Mouse (Mus musculus) heart, postnatal 0 days (tissue): ENCODE measurements around the gene Ptch2. TPM values are rescaled to one million over a fixed set of nuclear protein-coding genes. Genes with fewer than 3 reads are reported as not detected.

Source experiments
- ATAC-seq: fragments of 200-750 bp; cut with Nextera tagmentation; 2 replicates; pipeline ENCODE4 v1.8.0; 2017; ENCODE audit warnings: low read depth, moderate number of reproducible peaks, moderate library complexity; ENCODE audit not compliant: insufficient read depth
- DNase-seq: peaks from one replicate; pipeline ENCODE4 v3.0.0-alpha.2; 2016; ENCODE audit warnings: low spot score
- H3K27ac ChIP-seq: fragments of 300-500 bp; sonication (generic); 2 replicates; pipeline ENCODE4 v1.5.1; 2014; ENCODE audit warnings: low read depth, mild to moderate bottlenecking
- H3K27me3 ChIP-seq: fragments of 300-500 bp; sonication (generic); 2 replicates; pipeline ENCODE4 v1.6.1; 2014; ENCODE audit warnings: low read length, mixed read lengths; ENCODE audit not compliant: control insufficient read depth, insufficient read depth
- H3K36me3 ChIP-seq: fragments of 300-500 bp; sonication (generic); replicated peaks from 2 replicates; pipeline ENCODE4 v1.6.1; 2014; ENCODE audit warnings: low read length, mixed read lengths; ENCODE audit not compliant: control insufficient read depth, insufficient read depth
- H3K4me1 ChIP-seq: fragments of 300-500 bp; sonication (generic); 2 replicates; pipeline ENCODE4 v1.6.1; 2014; ENCODE audit warnings: antibody characterized with exemption; ENCODE audit not compliant: control insufficient read depth, insufficient read depth
- H3K4me2 ChIP-seq: fragments of 300-500 bp; sonication (generic); 2 replicates; pipeline ENCODE4 v1.6.1; 2014; ENCODE audit warnings: low read depth, mild to moderate bottlenecking, low read length, moderate library complexity
- H3K4me3 ChIP-seq: fragments of 300-500 bp; sonication (generic); 2 replicates; pipeline ENCODE4 v1.5.1; 2014; ENCODE audit warnings: low read depth, low read length
- H3K9ac ChIP-seq: fragments of 300-500 bp; sonication (generic); replicated peaks from 2 replicates; pipeline ENCODE4 v1.6.1; 2014; ENCODE audit warnings: low read depth, low read length, mixed read lengths
- H3K9me3 ChIP-seq: fragments of 300-500 bp; sonication (generic); replicated peaks from 2 replicates; pipeline ENCODE4 v1.6.1; 2016; ENCODE audit warnings: low read length; ENCODE audit not compliant: control insufficient read depth
- CTCF ChIP-seq: IDR thresholded peaks from 2 replicates; pipeline ENCODE4 v1.5.1; 2016; ENCODE audit warnings: antibody characterized with exemption, control low read depth, low read depth
- EP300 ChIP-seq: IDR thresholded peaks from 2 replicates; pipeline ENCODE4 v1.6.1; 2016; ENCODE audit warnings: antibody characterized with exemption, low read depth
- WGBS: fragments of 180-500 bp; shearing (Covaris S2); extraction: QIAGEN DNeasy Blood & Tissue Kit; methylation state at CpG from one replicate; pipeline ENCODE4 v1.1.7; 2014; 5-methylcytosine and 5-hydroxymethylcytosine counted together
- polyA plus RNA-seq: library from polyadenylated mRNA; unstranded; fragments of >200 nt; fragmentation: Nextera tagmentation; extraction: Ambion mirVana; gene quantifications from 2 replicates; pipeline ENCODE4 v1.2.1, GENCODE M21; 2015
- total RNA-seq: library from RNA; depleted of rRNA; stranded (reverse); fragments of >200 nt; gene quantifications from 2 replicates; pipeline ENCODE4 v1.2.3, GENCODE M21; 2014; ENCODE audit warnings: low replicate concordance

Ptch2 gene
- total and polyA plus RNA-seq, 2 experiments from 2014 or later, result 1.2 to 3.2 TPM

- Histone ChIP-seq H3K4me2 (no peak overlapping the region), H3K36me3 (peaks cover 69% of the 10 kb centered on the region), H3K4me1 (no peaks in the 10 kb centered on the region), H3K9ac (no peak overlapping the region), H3K27ac (no peak overlapping the region), H3K4me3 (no peak overlapping the region), H3K9me3 (no peaks in the 10 kb centered on the region), H3K27me3 (no peaks in the 10 kb centered on the region)
- no peak for DNase-seq
- ATAC-seq, result no peak
- WGBS, result 67% methylated on average over 4 of the region's 4 CpGs
- TF ChIP-seq CTCF (no peak), EP300 (no peak)
These were observed 25.3 kb upstream of the Ptch2 start for GRCm38 (mm10) chr4:117070624-117071023.

- H3K9ac ChIP-seq, result no peak overlapping the region
- no peaks in the 10 kb centered on the region for H3K4me1 ChIP-seq
- H3K27ac ChIP-seq, result no peak overlapping the region
- peaks cover 65% of the 10 kb centered on the region for H3K36me3 ChIP-seq
- DNase-seq (no peak), ATAC-seq (peak; percentile 17; the same call in 1 of the 2 replicates)
- no peak overlapping the region for H3K4me2 ChIP-seq
- no peaks in the 10 kb centered on the region for H3K27me3 ChIP-seq
- 77% methylated on average over 5 of the region's 5 CpGs for WGBS
- H3K9me3 ChIP-seq, result no peaks in the 10 kb centered on the region
- H3K4me3 ChIP-seq, result no peak overlapping the region
- TF ChIP-seq EP300 (no peak), CTCF (no peak)
These were observed 24.7 kb upstream of the Ptch2 start for GRCm38 (mm10) chr4:117071183-117071582.

GRCm38 (mm10) chr4:117087948-117088640, 7.8 kb upstream of the Ptch2 start:
- no peak for ATAC-seq
- WGBS, result 69% methylated on average over 7 of the region's 7 CpGs

GRCm38 (mm10) chr4:117090586-117090985, 5.3 kb upstream of the Ptch2 start:
- H3K4me3 ChIP-seq, result no peak overlapping the region
- no peaks in the 10 kb centered on the region for H3K9me3 ChIP-seq
- H3K4me2 ChIP-seq, result no peak overlapping the region
- no peak for DNase-seq
- no peak for TF ChIP-seq CTCF
- TF ChIP-seq EP300, result no peak
- H3K4me1 ChIP-seq, result 0 out of 2 replicates have a peak, but pooled peaks cover 3% of the 10 kb centered on the region
- ATAC-seq, result no peak
- H3K27me3 ChIP-seq, result peaks cover 3% of the 10 kb centered on the region; the same call in 1 of the 2 replicates
- H3K36me3 ChIP-seq, result peaks cover 17% of the 10 kb centered on the region; the same call in 1 of the 2 replicates
- no peak overlapping the region for H3K27ac ChIP-seq
- H3K9ac ChIP-seq, result no peak overlapping the region
- 75% methylated on average over 7 of the region's 7 CpGs for WGBS

More at GRCm38 (mm10) chr4:117087948-117088640, 7.8 kb upstream of the Ptch2 start:
- Histone ChIP-seq H3K4me2 (no peak overlapping the region), H3K4me1 (no peaks in the 10 kb centered on the region), H3K9me3 (no peaks in the 10 kb centered on the region), H3K9ac (no peak overlapping the region), H3K36me3 (peaks cover 17% of the 10 kb centered on the region; the same call in 1 of the 2 replicates), H3K27me3 (no peaks in the 10 kb centered on the region), H3K27ac (no peak overlapping the region), H3K4me3 (no peak overlapping the region)
- TF ChIP-seq EP300 (no peak), CTCF (no peak)
- DNase-seq, result no peak

- WGBS, result 69% methylated on average over 3 of the region's 3 CpGs
- no peak overlapping the region for H3K27ac ChIP-seq
These were observed 1.1 kb upstream of the Ptch2 start for GRCm38 (mm10) chr4:117094626-117095361.

More at GRCm38 (mm10) chr4:117094626-117095361, 1.1 kb upstream of the Ptch2 start:
- Histone ChIP-seq H3K27me3 (peaks cover 6% of the 10 kb centered on the region; the same call in 1 of the 2 replicates), H3K4me3 (no peak overlapping the region), H3K36me3 (no peaks in the 10 kb centered on the region), H3K4me2 (no peak overlapping the region; the same call in 1 of the 2 replicates), H3K4me1 (peaks cover 11% of the 10 kb centered on the region; the same call in 1 of the 2 replicates), H3K9ac (no peak overlapping the region), H3K9me3 (no peaks in the 10 kb centered on the region)
- ATAC-seq, result no peak
- no peak for DNase-seq
- no peak for TF ChIP-seq CTCF
- no peak for TF ChIP-seq EP300
